Mouse (Mus musculus): Measurements from ENCODE around the gene Ddx3y.

Ddx3y gene

GRCm38 (mm10) chrY:1286171-1286795 lies at the start of gene Ddx3y:
Ddx3y (minus strand) TSS chrY:1286629.
- DNase-seq (ENCODE audit: low read depth, low spot score) = peak; percentile 90

GRCm38 (mm10) chrY:1293708-1294107 lies 7.3 kb upstream of the Ddx3y start:
- DNase-seq (ENCODE audit: low read depth, low spot score) = no peak

GRCm38 (mm10) chrY:1285735-1286134 lies 694 bp downstream of the Ddx3y start:
- DNase-seq (ENCODE audit: low read depth, low spot score) = peak; percentile 6

GRCm38 (mm10) chrY:1246117-1246516 lies 40.3 kb downstream of the Ddx3y start:
- DNase-seq (ENCODE audit: low read depth, low spot score) = no peak

GRCm38 (mm10) chrY:1245426-1245863 lies 41.0 kb downstream of the Ddx3y start, which contains the start of gene Uty:
Uty (minus strand) TSS chrY:1245759.
- peak; percentile 93 for DNase-seq (ENCODE audit: low read depth, low spot score)

- no peak for DNase-seq (ENCODE audit: low read depth, low spot score)
These were observed 41.5 kb downstream of the Ddx3y start for GRCm38 (mm10) chrY:1244940-1245339.

GRCm38 (mm10) chrY:1244421-1244820 lies 42.0 kb downstream of the Ddx3y start:
- no peak for DNase-seq (ENCODE audit: low read depth, low spot score)

- DNase-seq (ENCODE audit: low read depth, low spot score) = no peak
These were observed 66.4 kb downstream of the Ddx3y start for GRCm38 (mm10) chrY:1220001-1220400.
